Mouse (Mus musculus) thymus, postnatal 0 days (tissue): ENCODE results near the gene Asic2. TPM values are rescaled to one million over a fixed set of nuclear protein-coding genes. Genes with fewer than 3 reads are reported as not detected.

ENCODE experiments used
- DNase-seq: peaks from one replicate; pipeline ENCODE4 v3.0.0-alpha.2; 2015; ENCODE audit warnings: low spot score
- polyA plus RNA-seq: library from polyadenylated mRNA; unstranded; fragments of >200 nt; fragmentation: Nextera tagmentation; extraction: Ambion mirVana; gene quantifications from 2 replicates; pipeline ENCODE4 v1.2.1, GENCODE M21; 2015

The Asic2 gene
- polyA plus RNA-seq, 1 experiment from 2014 or later, result not detected

DNA sequence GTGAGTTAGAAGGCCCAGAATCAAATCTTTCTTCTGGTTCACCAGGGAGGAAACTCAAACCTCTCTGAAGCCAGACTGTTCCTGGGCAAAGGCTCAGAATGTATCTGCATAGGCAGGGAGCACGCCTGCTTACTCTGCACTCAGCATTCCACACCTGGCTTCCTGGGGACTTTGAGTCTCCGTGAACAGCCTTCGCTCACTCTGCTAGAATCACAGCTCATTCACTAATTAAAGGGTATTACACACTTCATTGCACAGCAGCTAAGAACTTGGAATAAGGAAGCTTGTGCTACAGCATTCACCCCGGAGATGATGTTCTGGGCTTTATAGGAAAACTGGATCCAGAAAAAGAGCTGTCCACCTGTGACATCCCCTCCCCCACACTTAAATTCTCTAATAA lies 3.7 kb downstream of the Asic2 start:
- DNase-seq, result no peak

DNA sequence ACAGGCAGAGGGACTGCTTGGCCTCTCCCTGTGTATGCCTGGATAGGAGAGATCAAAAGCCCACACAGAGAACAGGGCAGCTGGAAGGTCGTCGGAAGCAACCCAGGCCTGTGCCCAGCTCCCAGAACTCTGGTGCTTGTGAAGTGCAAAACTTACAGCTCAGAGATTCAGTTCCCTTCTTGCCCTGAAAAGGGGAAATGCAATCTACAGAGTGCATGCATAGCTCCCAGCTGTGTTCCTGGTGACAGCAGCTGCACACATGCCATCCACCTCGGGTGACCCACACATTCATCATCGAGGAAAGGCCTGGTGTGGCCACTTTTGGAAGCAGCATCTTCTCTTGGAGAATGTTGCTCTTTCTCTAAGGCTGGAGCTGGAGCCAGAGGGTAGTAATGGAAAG lies 13.9 kb downstream of the Asic2 start:
- DNase-seq, result no peak

DNA sequence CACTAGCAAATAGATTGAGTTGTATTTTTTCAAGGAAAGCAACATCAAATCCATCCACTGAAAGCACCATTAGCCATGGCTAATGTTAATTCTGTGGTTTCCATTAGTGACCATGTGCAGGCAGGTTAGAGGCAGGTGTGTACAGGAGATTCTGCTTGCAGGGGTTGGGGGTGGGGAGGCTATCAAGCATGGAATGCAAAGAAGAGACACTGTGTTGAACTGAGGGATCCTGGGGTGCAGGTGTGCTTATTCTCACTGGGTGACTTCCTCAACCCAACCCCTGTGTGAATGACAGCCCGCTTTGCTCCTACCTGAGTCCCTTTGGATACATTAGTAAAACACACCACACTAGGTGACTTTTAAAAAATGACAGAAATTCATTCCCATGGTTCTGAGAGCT lies 20.2 kb downstream of the Asic2 start:
- DNase-seq, result no peak

DNA sequence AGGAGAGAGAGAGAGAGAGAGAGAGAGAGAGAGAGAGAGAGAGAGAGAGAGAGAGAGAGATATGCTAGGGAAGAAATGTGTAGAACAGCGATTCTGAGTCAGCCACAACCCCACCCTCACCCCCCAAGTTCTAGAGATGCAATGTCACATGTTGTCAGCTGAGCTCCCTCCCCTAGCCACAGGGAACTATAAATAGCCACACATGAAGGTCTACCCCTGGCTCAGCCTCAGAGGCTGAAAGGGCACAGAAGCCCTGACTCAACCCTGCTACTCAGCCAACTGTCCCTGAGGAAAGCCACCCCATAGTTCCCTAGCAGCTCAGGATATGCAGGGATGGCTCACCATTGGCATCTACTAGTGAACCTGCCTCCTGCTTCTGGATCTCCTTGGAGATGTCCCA lies 26.1 kb downstream of the Asic2 start:
- no peak for DNase-seq

DNA sequence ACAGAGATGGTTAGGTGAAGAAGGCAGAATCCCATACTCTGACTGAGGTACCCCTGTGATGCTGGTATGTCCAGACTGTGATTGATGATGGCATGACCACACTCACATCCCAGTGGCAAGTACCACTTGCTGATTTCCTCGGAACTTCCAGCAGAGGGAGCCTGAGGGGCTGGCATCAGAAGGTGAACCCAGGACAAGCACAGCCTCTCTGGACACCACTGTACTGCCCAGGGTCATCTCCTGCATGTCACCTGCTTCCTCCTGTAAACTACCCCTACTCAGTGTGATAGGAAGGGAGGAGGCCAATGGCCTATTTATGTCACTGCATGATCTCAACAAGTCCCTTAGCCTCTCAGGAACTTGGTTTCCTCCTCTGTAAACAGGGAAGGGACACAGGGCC lies 27.3 kb downstream of the Asic2 start:
- DNase-seq, result no peak

DNA sequence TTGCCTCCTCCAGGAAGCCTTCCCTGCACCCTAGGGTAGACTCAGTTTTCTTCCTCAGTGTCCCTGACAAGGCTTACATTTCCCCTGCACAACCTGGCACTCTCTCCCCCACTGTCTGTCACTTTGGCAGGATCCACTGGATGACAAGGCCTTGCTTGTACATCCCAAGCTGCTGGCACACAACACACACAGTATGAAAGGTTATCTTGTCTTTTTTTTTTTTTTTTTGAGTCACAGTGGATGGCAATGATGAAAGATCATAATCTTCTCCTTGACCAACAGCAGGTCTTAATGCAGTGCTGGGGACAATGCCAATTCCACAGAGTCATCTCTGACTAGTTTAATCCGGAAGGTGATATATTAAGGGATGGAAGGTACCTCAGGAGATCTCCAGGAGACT lies 30.7 kb downstream of the Asic2 start:
- no peak for DNase-seq

DNA sequence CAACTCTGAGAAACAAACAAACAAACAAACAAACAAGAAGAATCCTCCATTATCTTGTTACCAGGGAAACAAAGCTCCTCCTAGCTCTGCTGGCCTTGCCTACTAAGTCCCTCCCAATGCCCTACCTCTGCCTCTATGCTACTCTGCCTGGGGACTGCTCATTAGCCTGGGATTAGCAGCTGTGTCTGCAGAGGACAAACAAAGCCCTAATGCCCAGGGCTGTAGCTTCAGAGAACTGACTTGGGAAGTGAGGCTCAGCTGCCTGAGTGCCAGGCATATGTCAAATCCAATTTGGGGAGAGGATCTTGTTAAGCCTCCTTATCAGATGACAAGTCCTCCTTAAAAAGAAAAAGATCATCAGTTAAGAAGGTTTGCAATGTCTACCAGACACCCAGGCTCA lies 41.9 kb downstream of the Asic2 start:
- no peak for DNase-seq

DNA sequence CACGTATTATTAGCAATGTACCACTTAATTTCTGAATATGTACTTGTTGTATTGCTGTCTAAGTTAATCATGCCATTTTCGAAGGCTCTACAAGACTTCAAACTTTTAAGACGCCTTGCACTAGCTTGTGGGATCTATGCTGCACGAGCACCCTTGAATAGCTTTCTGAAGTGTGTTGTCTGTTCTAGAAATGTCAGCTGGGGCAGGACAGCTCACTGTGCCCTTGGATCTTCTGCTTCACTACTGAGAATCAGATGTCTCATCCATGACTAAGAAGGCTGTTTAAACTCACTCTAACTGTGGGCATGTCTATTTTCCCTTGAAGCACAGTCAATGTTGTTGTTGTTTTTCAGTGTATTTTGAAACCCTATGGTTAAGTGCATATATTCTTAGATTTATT lies 44.6 kb downstream of the Asic2 start:
- no peak for DNase-seq

DNA sequence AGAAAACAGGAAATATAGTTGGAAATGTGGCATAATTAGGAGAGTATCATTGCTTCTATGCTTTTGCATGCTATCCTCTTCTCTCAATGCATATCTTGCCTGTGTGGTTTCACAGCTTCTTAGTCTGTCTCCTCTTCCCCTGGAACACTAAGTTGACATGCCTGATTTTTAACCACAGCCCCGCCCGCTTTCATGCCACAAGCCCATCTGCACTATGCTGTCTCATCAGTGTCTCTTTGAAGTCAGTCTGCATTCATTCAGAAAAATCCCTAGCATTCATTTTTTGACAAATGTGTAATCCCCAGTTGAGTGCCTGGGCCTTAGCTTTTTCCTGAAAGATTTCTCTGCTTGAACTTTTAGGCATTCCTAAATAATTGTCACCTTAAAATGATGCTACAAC lies 45.2 kb downstream of the Asic2 start:
- DNase-seq, result no peak

DNA sequence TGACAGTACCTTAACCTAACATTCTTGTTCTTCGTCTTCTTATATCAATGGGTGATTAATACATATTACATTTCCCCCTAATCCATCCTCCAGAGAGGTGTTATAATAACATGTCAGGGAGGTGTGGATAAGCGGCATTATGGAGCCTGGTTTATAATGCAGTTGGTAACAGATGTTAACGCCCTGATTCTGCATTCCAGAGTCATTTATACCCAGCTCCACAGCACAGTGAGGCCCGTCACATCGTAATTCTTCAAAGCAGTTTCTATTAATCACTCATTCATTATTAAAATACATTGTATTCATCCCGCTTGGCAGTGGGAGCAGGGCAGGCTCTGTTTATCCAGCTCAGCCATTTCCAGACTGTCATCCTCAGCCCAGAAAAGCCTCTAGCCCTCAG lies 52.8 kb downstream of the Asic2 start:
- DNase-seq, result no peak

DNA sequence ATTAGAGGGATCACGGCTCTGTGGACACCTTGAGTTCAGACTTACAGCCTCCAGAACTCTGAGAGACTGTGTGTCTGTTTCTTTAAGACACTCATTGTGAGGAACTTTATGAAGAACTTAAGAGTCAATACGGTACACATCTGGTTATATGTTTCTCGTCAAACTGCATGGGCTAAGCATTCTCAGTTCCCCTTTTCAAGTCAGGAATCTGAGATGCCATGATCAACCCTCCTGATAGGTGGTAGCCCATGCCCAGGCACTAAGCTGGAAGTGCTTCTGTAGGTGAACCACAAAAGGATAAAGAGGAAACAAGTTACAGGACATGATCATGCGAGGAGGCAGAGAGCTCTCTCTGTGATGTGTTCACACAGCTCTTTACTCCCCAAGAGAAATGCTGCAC lies 55.2 kb downstream of the Asic2 start:
- no peak for DNase-seq

DNA sequence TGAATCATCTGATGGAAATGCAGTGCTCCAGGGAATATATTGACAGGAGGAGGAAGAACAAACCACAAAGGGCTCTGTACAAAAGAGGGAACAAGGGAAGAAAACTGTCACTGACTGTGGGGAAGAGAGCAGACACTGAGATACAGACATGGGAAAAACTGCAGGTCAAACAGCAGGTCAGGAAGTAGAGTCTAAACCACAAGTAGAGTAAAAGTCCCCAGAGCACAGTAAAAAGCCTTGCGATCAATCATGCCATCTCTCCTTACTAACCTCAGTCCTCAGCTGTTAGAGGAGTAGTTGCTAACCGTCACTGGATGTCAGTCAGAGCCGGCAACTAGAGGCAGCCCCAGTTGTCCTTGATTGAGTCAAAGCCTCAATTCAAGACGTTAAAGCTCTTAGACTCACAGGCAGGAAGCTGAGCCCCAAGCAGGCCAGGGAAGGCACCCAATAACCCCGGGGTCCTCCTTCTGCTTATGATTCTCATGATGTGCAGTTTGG lies 58.8 kb downstream of the Asic2 start:
- DNase-seq, result peak; percentile 19

DNA sequence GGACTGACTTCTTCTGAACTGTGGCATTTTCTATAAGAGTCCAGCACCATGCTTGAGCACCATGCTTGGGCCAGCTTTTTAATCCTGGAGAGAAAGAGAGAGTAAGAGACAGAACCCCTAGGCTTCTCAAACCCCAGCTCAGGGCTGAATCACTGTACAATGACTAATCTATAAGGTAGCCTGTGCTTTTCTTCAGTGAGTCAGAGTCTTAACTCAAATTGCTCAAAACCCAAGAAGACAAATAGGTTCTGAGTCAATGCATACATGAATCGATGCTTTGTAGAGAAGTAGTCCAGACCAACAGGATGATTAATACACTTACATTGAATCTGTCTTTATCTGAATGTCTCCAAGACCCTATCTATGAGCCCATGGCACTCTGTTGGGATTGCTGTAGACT lies 59.5 kb downstream of the Asic2 start:
- no peak for DNase-seq

DNA sequence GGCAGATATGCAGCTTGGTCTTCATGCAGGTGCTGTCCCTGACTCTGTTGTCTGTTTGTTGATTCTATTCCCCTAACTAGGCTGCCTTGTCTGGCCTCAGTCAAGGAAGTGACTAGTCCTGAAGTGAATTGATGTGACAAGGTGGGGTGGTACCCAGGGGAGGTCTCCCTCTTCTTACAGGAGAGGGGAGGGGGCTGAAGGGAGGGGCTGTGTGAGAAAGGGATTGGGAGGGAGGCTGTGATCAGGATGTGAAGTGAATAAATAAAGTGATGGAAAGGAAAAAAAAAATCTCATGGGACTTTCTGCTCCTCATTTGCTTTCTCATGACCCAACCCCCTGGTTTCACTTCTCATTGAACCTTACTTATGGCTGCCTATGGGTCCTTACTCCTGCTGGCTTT lies 65.9 kb downstream of the Asic2 start:
- no peak for DNase-seq

DNA sequence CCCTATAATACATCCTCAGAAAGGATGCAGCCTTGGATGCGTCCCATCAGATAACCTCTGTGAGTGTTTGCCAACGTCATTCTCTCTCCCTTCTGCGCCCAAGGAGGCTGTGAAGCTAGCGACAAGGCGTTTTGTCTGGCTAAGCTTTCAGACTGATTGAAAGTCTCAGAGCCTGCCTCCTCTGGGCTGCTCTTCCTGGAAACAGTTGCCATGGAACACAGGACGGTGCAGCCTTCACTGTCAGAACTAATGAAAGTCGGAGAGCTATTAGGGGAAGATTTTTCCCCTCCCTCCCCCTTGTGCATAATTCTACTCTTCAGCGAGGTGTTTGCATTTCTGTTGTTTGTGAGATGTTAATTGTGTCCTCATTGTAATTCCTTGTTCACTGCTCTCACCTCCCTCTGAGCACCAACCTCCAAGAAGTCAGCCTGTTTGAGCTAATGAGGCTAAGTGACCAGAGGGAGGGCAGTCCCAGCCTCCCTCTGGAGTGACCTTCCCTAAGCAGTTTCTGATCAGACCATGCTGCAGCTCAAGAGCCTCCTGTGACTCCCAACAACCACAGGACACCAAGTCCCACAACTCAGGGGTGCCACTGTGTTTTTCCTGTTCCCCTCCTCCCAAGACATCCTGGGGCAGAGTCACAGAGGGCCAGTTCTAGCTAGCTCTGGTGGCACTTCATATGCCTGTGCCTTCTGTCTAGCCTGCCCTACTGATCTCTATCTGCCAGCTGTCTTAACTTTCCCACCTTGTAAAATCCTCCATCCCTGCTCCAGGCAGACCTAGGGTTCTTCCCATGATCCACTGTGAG lies 70.5 kb downstream of the Asic2 start:
- no peak for DNase-seq

DNA sequence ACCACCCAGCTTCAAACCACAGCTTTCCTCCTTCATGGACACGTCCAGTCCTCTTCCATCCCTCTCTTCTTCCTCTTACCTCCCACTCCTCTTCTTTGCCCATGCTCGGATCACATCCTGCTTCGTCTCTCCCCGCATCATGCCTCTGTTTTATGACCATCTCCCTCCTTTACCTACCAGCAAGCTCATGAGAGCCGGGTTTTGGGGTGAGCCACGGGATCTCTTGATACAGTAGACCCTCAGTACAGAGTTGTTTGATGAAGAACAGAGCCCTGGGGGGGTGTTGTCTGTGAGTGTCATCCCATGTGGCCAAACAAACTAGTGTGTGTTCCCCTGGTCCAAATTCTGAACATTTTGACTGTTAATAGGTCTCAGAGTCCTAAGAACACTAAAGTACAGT lies 71.7 kb downstream of the Asic2 start:
- DNase-seq, result no peak

DNA sequence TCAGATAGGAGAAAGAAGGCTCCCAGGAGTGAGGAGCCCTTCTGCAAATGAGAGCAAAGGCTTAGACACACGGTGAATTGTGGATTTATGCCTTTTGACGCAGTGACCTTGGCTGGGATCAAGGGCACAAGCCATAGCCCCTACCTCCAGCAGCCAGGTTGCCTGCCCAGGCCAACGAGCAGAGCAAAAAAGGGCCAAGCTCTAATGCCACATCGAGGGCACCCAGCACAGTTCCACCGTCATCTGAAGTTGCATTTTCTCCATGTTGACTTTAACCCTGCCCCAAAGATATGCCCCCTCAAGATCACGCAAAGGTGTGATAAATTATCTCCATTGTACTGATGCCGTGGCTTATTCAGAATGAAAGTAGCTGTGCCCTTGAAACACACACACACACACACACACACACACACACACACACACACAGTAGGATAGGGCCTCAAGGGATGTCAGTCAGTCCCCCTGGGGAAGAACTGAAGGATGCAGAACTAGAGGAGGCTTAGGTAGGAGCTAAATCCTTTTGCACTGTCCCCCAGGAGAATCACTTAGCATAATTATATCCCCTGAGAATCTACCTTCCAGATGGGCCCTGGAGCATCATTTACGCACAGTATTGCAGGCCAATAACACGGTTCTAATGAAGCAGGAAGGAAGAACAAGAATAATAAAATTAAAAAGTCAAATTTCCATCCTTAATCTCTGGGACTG lies 96.6 kb downstream of the Asic2 start:
- no peak for DNase-seq

DNA sequence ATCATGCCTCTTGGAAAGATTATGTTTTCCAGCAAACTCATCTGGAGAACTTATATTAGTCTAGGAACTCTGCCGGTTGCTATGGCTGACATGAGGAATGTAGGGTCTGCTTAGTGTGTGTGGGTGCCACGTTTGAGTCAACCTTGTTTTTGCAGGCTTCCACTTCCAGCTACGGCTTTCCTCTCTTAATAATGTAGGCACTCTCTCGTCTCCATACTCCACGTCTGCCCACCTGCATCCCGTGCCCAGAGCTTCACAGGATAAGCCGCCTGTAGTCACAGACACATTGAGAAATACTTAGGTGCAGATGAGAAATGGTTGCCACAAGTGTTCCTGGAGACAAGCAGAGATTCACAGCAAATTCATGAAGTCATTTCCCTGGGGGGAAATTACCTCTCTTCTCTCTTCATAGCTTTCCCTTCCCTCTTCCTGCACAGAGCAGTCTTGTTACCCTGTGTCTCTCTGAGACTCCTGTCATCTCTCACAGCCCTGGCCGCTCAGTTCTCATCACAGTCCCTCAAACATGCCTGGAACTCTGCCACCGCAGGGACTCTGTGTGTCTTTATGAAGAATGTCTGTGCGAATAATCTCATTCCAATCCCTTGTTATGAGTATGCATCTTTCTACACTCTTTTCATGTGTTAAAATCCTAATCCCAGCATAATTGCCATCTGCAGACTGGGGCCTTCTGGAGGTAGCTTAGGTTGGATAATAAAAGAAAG lies 102.4 kb downstream of the Asic2 start:
- no peak for DNase-seq

DNA sequence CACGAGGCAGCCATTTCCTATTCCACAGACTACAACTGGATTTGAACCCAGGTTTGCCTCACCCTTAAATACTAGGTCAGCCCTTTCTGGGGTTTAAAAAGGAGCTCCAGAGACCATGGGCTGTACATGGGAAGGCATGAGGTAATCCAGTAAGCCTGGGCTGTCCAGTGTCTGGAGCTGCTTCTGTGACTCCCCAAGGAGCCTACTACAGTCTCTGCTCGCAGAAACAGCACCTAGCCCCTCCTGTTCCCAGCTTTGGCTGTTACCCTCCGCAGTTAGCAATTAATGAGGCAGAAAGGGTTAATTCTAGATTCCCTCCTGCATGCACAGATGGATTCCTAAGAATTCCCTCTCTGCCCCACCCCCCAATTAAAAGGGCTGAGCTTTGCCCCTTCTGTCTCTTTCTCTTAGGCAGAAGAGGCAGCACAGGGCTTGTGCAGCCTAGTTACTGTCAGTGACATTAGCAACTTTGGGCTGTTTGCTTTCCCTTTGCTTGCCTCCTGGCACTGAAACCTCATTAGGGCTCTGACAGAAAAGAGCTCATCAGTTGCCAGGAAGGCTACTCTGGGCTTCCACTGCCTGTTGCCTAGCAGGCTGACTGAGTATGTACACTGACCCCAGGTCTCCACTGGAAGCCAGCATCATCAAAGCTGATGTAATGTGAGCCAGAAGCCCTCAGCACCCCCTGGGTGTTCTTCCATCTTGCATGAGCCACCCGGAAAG lies 107.8 kb downstream of the Asic2 start, which contains the start of gene 5530401A14Rik:
5530401A14Rik (plus strand) TSS at position 424 of the 723 bp plus-strand sequence.
- DNase-seq, result no peak

DNA sequence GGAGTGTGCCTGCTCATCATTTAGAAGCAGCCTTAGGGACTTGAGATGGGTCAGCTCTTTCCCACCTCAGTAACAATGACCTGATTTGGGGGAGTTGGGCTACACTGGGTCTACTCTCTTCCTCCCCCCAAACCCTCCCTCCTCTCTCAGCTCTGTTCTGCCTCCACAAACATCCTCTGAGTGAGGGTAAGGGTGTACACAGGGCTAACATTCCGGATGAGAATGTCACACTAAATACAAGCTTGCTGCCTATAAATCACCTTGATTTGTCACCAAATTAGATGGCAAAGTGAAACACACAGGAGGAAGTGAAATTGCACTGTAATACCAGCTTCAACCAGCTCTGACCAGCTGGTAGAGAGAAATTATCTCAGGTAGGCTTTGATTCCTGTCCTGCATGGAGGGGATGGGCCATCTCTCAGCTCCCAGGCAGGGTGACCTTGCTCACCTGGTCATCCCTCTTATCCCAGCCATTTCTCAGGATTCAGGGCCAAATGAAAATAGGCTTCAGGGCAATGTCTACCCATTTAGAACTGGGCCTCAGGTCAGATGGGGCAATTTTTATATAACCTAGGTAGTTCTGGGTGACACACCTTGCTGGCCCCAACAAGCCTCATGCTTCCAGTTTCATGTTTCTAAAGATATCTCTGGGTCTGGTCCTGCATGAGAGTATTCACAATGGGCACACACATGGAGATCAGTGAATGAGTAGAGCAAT lies 120.3 kb downstream of the Asic2 start:
- no peak for DNase-seq

DNA sequence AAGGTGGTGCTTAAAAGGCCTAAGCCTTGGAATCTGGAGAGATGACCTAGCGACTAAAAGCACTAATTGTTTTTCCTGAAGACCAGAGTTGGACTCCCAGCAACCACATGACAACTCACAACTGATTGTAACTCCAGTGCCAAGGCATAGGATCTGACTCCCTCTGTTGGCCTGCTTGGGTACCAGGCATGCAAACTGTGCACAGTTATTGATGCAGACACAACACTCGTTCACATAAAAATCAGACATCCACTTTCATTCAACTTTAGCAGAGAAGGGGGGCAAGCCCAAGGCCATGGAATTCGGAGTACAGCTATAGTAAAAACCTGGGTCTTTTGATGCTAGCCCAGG lies 122.6 kb downstream of the Asic2 start:
- no peak for DNase-seq
